Mouse (Mus musculus): ENCODE data around the gene Rab40c. TPM values are rescaled to one million over a fixed set of nuclear protein-coding genes. Genes with fewer than 3 reads are reported as not detected.

Gene Rab40c
- polyA plus RNA-seq, 1 experiment from 2014 or later: 20.2 TPM

- Histone ChIP-seq H3K4me3 (ENCODE audit: low read depth, low read length) (no peak overlapping the region), H3K9me3 (ENCODE audit: control insufficient read depth, low read length) (no peaks in the 10 kb centered on the region), H3K4me2 (replicated peaks; ENCODE audit: low read depth) (no peak overlapping the region), H3K27ac (replicated peaks) (no peak overlapping the region), H3K4me1 (replicated peaks; ENCODE audit: control insufficient read depth, insufficient read depth) (no peaks in the 10 kb centered on the region), H3K27me3 (ENCODE audit: control insufficient read depth, insufficient read depth, low read length) (no peaks in the 10 kb centered on the region), H3K36me3 (ENCODE audit: control insufficient read depth, insufficient read depth, low read length) (no peaks in the 10 kb centered on the region), H3K9ac (ENCODE audit: low read length) (no peak overlapping the region)
- TF ChIP-seq CTCF (IDR thresholded peaks at IDR 0.05; ENCODE audit: low read depth) (no peak), EP300 (optimal IDR thresholded peaks at IDR 0.05) (no peak)
- ATAC-seq (ENCODE audit: low FRiP score, low TSS enrichment) (peak; percentile 63), DNase-seq (ENCODE audit: low spot score) (peak; percentile 45)
- 73% methylated on average over 4 of the region's 4 CpGs for WGBS
Observed at GRCm38 (mm10) chr17:25911816-25912215, 7.7 kb downstream of the Rab40c start.

GRCm38 (mm10) chr17:25907640-25908039 lies 11.9 kb downstream of the Rab40c start:
- no peak for ATAC-seq (ENCODE audit: low FRiP score, low TSS enrichment)
- 84% methylated on average over 2 of the region's 2 CpGs for WGBS
- TF ChIP-seq EP300 (optimal IDR thresholded peaks at IDR 0.05): no peak
- Histone ChIP-seq H3K36me3 (ENCODE audit: control insufficient read depth, insufficient read depth, low read length) (no peaks in the 10 kb centered on the region), H3K4me3 (ENCODE audit: low read depth, low read length) (no peak overlapping the region), H3K27ac (replicated peaks) (no peak overlapping the region), H3K4me2 (replicated peaks; ENCODE audit: low read depth) (no peak overlapping the region), H3K27me3 (ENCODE audit: control insufficient read depth, insufficient read depth, low read length) (no peaks in the 10 kb centered on the region), H3K9me3 (ENCODE audit: control insufficient read depth, low read length) (no peaks in the 10 kb centered on the region), H3K9ac (ENCODE audit: low read length) (no peak overlapping the region), H3K4me1 (replicated peaks; ENCODE audit: control insufficient read depth, insufficient read depth) (no peaks in the 10 kb centered on the region)
- no peak for DNase-seq (ENCODE audit: low spot score)

- WGBS: 90% methylated on average over 3 of the region's 3 CpGs
- ATAC-seq (ENCODE audit: low FRiP score, low TSS enrichment) (no peak), DNase-seq (ENCODE audit: low spot score) (no peak)
- H3K9me3 ChIP-seq (ENCODE audit: control insufficient read depth, low read length): no peaks in the 10 kb centered on the region
- no peaks in the 10 kb centered on the region for H3K27me3 ChIP-seq (ENCODE audit: control insufficient read depth, insufficient read depth, low read length)
- no peaks in the 10 kb centered on the region for H3K4me1 ChIP-seq (replicated peaks; ENCODE audit: control insufficient read depth, insufficient read depth)
- no peaks in the 10 kb centered on the region for H3K36me3 ChIP-seq (ENCODE audit: control insufficient read depth, insufficient read depth, low read length)
- no peak overlapping the region for H3K27ac ChIP-seq (replicated peaks)
- TF ChIP-seq EP300 (optimal IDR thresholded peaks at IDR 0.05): no peak
- no peak for TF ChIP-seq CTCF (IDR thresholded peaks at IDR 0.05; ENCODE audit: low read depth)
- H3K9ac ChIP-seq (ENCODE audit: low read length): no peak overlapping the region
- H3K4me2 ChIP-seq (replicated peaks; ENCODE audit: low read depth): no peak overlapping the region
- no peak overlapping the region for H3K4me3 ChIP-seq (ENCODE audit: low read depth, low read length)
Observed at GRCm38 (mm10) chr17:25903061-25903460, 16.5 kb downstream of the Rab40c start.

GRCm38 (mm10) chr17:25900193-25900592 lies 19.3 kb downstream of the Rab40c start:
- Histone ChIP-seq H3K9me3 (ENCODE audit: control insufficient read depth, low read length) (no peaks in the 10 kb centered on the region), H3K4me2 (replicated peaks; ENCODE audit: low read depth) (no peak overlapping the region), H3K4me1 (replicated peaks; ENCODE audit: control insufficient read depth, insufficient read depth) (no peaks in the 10 kb centered on the region), H3K9ac (ENCODE audit: low read length) (no peak overlapping the region), H3K36me3 (ENCODE audit: control insufficient read depth, insufficient read depth, low read length) (no peaks in the 10 kb centered on the region), H3K27ac (replicated peaks) (no peak overlapping the region), H3K27me3 (ENCODE audit: control insufficient read depth, insufficient read depth, low read length) (no peaks in the 10 kb centered on the region), H3K4me3 (ENCODE audit: low read depth, low read length) (no peak overlapping the region)
- 92% methylated on average over 1 of the region's 1 CpGs for WGBS
- TF ChIP-seq EP300 (optimal IDR thresholded peaks at IDR 0.05) (no peak), CTCF (IDR thresholded peaks at IDR 0.05; ENCODE audit: low read depth) (0 out of 2 replicates have a peak, but pooled peaks have one; percentile 10)
- ATAC-seq (ENCODE audit: low FRiP score, low TSS enrichment) (no peak), DNase-seq (ENCODE audit: low spot score) (no peak)

- Histone ChIP-seq H3K9me3 (ENCODE audit: control insufficient read depth, low read length) (no peaks in the 10 kb centered on the region), H3K36me3 (ENCODE audit: control insufficient read depth, insufficient read depth, low read length) (no peaks in the 10 kb centered on the region), H3K27ac (replicated peaks) (no peak overlapping the region), H3K27me3 (ENCODE audit: control insufficient read depth, insufficient read depth, low read length) (no peaks in the 10 kb centered on the region), H3K4me3 (ENCODE audit: low read depth, low read length) (no peak overlapping the region), H3K9ac (ENCODE audit: low read length) (no peak overlapping the region), H3K4me1 (replicated peaks; ENCODE audit: control insufficient read depth, insufficient read depth) (no peaks in the 10 kb centered on the region), H3K4me2 (replicated peaks; ENCODE audit: low read depth) (no peak overlapping the region)
- TF ChIP-seq EP300 (optimal IDR thresholded peaks at IDR 0.05) (no peak), CTCF (IDR thresholded peaks at IDR 0.05; ENCODE audit: low read depth) (no peak)
- no peak for DNase-seq (ENCODE audit: low spot score)
- WGBS: 76% methylated on average over 12 of the region's 12 CpGs
- ATAC-seq (ENCODE audit: low FRiP score, low TSS enrichment): no peak
Observed at GRCm38 (mm10) chr17:25895891-25896290, 23.6 kb downstream of the Rab40c start.

GRCm38 (mm10) chr17:25895415-25895814 lies 24.1 kb downstream of the Rab40c start:
- ATAC-seq (ENCODE audit: low FRiP score, low TSS enrichment) (no peak), DNase-seq (ENCODE audit: low spot score) (no peak)
- H3K4me3 ChIP-seq (ENCODE audit: low read depth, low read length): no peak overlapping the region
- no peaks in the 10 kb centered on the region for H3K4me1 ChIP-seq (replicated peaks; ENCODE audit: control insufficient read depth, insufficient read depth)
- no peaks in the 10 kb centered on the region for H3K27me3 ChIP-seq (ENCODE audit: control insufficient read depth, insufficient read depth, low read length)
- H3K4me2 ChIP-seq (replicated peaks; ENCODE audit: low read depth): no peak overlapping the region
- no peak overlapping the region for H3K27ac ChIP-seq (replicated peaks)
- TF ChIP-seq EP300 (optimal IDR thresholded peaks at IDR 0.05) (no peak), CTCF (IDR thresholded peaks at IDR 0.05; ENCODE audit: low read depth) (no peak)
- H3K9ac ChIP-seq (ENCODE audit: low read length): no peak overlapping the region
- no peaks in the 10 kb centered on the region for H3K36me3 ChIP-seq (ENCODE audit: control insufficient read depth, insufficient read depth, low read length)
- 62% methylated on average over 2 of the region's 2 CpGs for WGBS
- H3K9me3 ChIP-seq (ENCODE audit: control insufficient read depth, low read length): no peaks in the 10 kb centered on the region

Data from stomach, postnatal 0 days (tissue).